13 mouse cellular contexts compared by ENCODE assay signal in the genomic region with DNA sequence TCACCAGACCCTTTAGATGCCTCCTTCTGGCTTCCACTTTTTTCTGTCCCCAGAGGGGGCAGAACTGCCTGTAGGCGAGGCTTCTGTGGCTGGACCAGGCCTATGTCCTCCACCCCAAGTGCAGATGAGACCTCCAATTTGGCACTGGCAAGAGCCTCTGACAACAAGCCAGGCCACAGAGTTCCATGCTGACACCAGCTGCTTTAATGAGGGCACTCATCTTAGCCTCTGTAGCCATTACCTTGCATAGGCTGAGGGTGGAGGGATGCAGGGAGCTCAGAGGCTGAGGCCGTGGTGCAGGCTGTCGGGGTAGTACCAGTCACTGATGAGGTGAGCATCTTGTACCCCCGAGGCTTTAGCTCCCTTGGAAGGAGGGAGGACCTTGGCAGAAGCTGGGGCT.
"Had no signal": no experiment of that assay in that cellular context is flagged by ENCODE, and none has a peak within 500 bp of the region (broad histone marks: within the 10 kb centered on the region; RNA-seq: fewer than 3 reads in every experiment).

No protein-coding gene starts in this region.

- H3K9me3 ChIP-seq: kidney, embryonic 15.5 days; limb, embryonic 13.5 days; midbrain, embryonic 12.5 days; neural tube, embryonic 15.5 days had no signal

- H3K4me2 ChIP-seq: kidney, embryonic 15.5 days; limb, embryonic 13.5 days; midbrain, embryonic 12.5 days; neural tube, embryonic 15.5 days had no signal

- H3K36me3 ChIP-seq: kidney, embryonic 15.5 days; limb, embryonic 13.5 days; midbrain, embryonic 12.5 days; neural tube, embryonic 15.5 days had no signal

- H3K4me3 ChIP-seq: kidney, embryonic 15.5 days; limb, embryonic 13.5 days; midbrain, embryonic 12.5 days; neural tube, embryonic 15.5 days had no signal

- H3K27ac ChIP-seq: kidney, embryonic 15.5 days; limb, embryonic 13.5 days; liver, embryonic 14.5 days; midbrain, embryonic 12.5 days had no signal

- H3K9ac ChIP-seq: kidney, embryonic 15.5 days; limb, embryonic 13.5 days; liver, embryonic 14.5 days; midbrain, embryonic 12.5 days; neural tube, embryonic 15.5 days had no signal

- H3K27me3 ChIP-seq: kidney, embryonic 15.5 days; limb, embryonic 13.5 days; midbrain, embryonic 12.5 days; neural tube, embryonic 15.5 days had no signal

- DNase-seq: kidney, adult 2 months; kidney, postnatal 14 days; layer of hippocampus, adult 9-11 months; layer of hippocampus, postnatal 36 days; lung, adult 18-20 months; right cerebral cortex, adult 18-20 months; right cerebral cortex, postnatal 25 days; thymus, postnatal 36 days had no signal
